Mouse (Mus musculus) mouse embryonic stem cell (cell line): ENCODE data around the gene Casc1.
"Not testable (repeated sequence)": the region's sequence is repeated elsewhere in the genome, so short reads cannot be mapped to it uniquely, and the experiment has no call there.

Experiments
- in situ Hi-C, 2 experiments: fragments of 300-500 bp; cut with MboI; formaldehyde crosslinking; loops; 1 replicate in 1 of 2; 3 replicates in 1 of 2; pipeline ENCODE4 v1.14.3; 2019 to 2020; ENCODE audit warnings: low sequenced_read_pairs in 2 of 2, low pct_unique_long_range_greater_than_20kb in 1 of 2, mixed read lengths in 1 of 2; ENCODE audit not compliant: unreplicated experiment in 1 of 2

Casc1 gene

GRCm38 (mm10) chr6:145158619-145159018 is 52.2 kb downstream of the Casc1 start:
- in situ Hi-C loops = no loop called here

- in situ Hi-C loops = no loop called here
These were observed 61.8 kb downstream of the Casc1 start for GRCm38 (mm10) chr6:145149054-145149453.

- in situ Hi-C loops = no loop called here
These were observed 63.1 kb downstream of the Casc1 start for GRCm38 (mm10) chr6:145147716-145148115.

- in situ Hi-C loops = no loop called here
These were observed 65.6 kb downstream of the Casc1 start for GRCm38 (mm10) chr6:145145173-145145572.

- in situ Hi-C loops = no loop called here
These were observed 69.0 kb downstream of the Casc1 start for GRCm38 (mm10) chr6:145141827-145142226.

- in situ Hi-C loops = no loop called here
These were observed 70.1 kb downstream of the Casc1 start for GRCm38 (mm10) chr6:145140706-145141105.

GRCm38 (mm10) chr6:145139776-145140475 is 70.9 kb downstream of the Casc1 start:
- in situ Hi-C loops = no loop called here

- in situ Hi-C loops = no loop called here
These were observed 71.6 kb downstream of the Casc1 start for GRCm38 (mm10) chr6:145139236-145139635.

GRCm38 (mm10) chr6:145136831-145137230 is 74.0 kb downstream of the Casc1 start:
- in situ Hi-C loops = no loop called here

GRCm38 (mm10) chr6:145135804-145136203 is 75.0 kb downstream of the Casc1 start:
- in situ Hi-C loops = no loop called here

GRCm38 (mm10) chr6:145135295-145135694 is 75.5 kb downstream of the Casc1 start:
- in situ Hi-C loops = no loop called here

GRCm38 (mm10) chr6:145132969-145133368 is 77.8 kb downstream of the Casc1 start:
- in situ Hi-C loops = not testable (repeated sequence)

- in situ Hi-C loops = no loop called here
These were observed 78.8 kb downstream of the Casc1 start for GRCm38 (mm10) chr6:145131991-145132390.

GRCm38 (mm10) chr6:145129563-145129962 is 81.2 kb downstream of the Casc1 start:
- in situ Hi-C loops = no loop called here

- in situ Hi-C loops = no loop called here
These were observed 83.2 kb downstream of the Casc1 start for GRCm38 (mm10) chr6:145127652-145128051.

GRCm38 (mm10) chr6:145125591-145126113 is 85.2 kb downstream of the Casc1 start:
- in situ Hi-C loops = no loop called here
